Mouse (Mus musculus) cerebellum, adult 9-10 months (tissue): ENCODE results near the gene Pdzph1.

Experiments
- DNase-seq: peaks from one replicate; pipeline ENCODE4 v3.0.0; 2022

The Pdzph1 gene

DNA sequence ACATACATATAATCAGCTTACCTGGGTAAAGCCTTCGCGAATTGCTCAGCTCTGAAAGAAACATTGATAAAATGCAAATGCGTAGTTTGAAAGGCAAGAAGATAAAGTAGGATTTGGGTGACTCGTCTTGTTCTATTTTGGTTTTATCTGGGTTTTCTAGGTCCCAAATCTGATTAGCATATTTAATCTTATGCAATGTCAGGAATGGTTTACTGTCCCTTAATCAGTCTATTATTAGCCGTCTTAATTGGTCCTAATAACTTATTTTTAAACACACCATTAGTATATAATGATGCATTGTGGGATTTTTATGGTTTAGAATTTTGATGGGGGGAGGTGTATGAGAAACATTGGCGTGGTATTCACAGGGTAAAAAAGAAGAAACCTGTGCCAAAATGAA lies at the start of gene Pdzph1:
TSS of gene Pdzph1 (minus strand) at position 101 of the 400 bp plus-strand sequence.
- DNase-seq: no peak

DNA sequence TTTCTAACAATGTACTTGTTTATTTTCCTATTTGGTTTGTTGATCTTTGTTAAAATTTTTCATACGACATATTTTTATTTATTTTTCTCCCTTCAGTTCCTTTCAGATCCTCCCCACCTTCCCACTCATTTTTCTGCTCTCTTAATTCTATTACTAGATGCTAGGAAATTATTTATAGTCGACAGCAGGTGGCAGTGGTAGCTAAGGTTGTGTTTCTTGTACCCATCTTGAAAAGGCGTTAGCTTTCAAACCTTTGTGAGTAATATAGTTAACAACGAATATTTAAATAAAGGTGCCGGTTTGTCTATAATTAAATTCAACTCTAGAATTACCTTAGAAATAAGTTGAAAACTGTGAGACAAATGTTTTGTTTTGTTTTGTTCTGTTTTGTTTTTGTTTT lies 48.6 kb upstream of the Pdzph1 start:
- DNase-seq: no peak

DNA sequence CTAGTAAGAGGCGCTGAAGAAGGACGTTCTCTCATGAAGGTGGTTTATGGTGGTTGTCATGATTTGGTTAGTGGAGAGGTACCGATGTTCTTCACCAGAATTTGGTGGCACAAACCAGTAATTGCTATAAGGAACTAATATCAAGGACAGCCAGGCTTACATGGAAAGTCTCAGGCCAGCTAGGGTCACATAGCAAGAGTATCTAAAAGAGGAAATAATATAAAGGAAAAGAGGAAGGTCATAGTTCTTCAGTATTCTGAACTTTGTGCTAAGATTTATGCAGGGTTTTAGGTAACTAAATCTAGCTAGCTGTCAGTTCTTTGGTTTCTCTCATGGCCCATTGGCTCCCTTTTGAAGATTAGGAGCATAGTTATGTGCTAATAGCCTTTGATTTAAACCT lies 42.3 kb upstream of the Pdzph1 start:
- DNase-seq: no peak

DNA sequence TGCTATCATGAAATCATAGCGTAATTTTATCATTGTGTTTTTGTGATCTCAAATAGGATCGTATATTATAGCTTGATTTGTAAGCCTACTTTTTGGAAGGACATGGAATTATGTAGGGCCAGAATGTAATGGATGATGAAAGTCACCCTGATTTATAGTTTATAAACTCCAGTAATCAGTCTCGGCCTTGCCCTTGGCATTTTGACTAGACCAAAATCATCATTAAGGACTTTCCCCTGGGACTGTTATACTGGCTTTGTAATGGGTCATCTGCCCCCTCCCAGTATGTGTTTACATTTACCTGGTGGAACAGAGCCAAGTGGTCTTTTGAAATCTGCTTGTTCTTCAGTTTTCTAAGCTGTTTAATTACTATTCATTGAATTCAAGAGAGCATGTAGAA lies 35.2 kb upstream of the Pdzph1 start:
- no peak for DNase-seq

DNA sequence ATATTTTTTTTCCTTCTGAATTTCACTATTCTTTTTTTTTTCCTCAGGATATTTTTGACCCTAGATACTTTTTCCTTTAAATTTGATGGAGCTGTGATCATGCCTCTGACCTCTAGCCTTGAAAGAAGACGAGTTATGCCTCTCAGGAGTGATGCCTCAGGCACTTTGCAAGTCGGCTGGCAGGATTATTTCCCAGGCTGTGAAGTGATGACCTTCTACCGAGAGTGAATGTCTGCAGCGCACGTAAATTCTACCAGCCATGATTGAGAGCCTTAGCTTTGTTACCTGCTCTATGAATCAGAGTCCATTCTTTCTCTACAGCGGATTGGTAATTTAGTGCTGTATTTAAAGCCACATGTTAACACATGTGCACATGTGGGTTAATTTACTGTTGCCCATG lies 33.3 kb upstream of the Pdzph1 start:
- DNase-seq: no peak

DNA sequence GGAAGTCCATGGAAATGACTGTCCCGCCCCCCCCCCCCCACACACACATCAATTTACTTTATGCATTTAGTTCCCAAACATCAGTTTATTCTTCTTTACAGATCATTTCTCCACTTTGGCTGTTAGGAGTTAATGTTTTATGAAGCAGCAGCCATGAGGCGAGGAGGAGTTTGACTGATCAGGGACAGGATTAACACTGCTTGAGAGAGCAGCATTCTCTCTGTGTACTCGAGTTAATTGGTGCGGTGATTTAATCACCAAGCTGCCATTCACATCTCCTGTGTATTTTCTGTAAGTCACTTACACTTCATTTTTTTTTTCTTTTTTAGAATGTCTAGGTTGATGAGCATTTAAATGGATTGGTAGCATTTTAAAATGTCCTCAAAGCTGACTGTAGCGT lies 32.8 kb upstream of the Pdzph1 start:
- DNase-seq: no peak

DNA sequence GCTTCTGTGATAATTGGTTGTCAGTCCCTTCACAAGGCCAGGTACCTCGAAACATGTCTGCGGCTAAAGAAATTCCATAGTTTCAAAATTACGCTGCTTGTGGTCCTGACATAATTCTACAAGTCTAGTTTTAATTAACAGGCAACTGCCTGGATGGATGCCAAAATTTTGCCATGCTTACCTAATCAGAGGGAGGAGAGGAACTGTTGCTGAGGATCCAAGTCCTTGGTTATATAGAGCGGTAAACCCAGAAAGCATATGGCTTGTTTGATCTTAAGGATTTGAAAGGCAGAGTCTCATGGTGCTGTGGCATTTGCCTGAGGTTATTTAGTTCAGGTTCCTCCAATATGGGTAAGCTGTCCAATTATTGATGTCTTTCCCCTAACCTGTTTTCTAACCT lies 27.5 kb upstream of the Pdzph1 start:
- no peak for DNase-seq

DNA sequence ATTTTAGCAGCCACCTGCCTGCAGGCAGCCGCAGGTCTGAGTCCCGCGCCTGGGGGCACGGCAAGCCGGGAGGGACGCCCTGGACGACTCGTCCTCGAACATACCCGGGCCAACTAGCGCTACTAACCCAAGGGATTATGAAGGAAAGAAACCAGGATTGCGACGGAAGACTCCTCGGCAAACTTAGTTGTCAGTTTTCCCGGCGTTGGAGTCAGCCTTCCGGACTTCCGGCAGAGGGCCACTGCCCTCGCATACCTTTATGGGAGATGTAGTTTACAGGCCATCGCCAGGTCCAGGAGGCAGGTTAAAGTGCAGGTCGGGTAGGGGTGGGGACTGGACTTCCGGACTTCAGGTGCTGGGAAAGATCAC lies 21.9 kb upstream of the Pdzph1 start, which contains the start of gene Nudt12:
TSS of gene Nudt12 (minus strand) at position 282 of the 369 bp plus-strand sequence.
- peak; percentile 69 for DNase-seq

DNA sequence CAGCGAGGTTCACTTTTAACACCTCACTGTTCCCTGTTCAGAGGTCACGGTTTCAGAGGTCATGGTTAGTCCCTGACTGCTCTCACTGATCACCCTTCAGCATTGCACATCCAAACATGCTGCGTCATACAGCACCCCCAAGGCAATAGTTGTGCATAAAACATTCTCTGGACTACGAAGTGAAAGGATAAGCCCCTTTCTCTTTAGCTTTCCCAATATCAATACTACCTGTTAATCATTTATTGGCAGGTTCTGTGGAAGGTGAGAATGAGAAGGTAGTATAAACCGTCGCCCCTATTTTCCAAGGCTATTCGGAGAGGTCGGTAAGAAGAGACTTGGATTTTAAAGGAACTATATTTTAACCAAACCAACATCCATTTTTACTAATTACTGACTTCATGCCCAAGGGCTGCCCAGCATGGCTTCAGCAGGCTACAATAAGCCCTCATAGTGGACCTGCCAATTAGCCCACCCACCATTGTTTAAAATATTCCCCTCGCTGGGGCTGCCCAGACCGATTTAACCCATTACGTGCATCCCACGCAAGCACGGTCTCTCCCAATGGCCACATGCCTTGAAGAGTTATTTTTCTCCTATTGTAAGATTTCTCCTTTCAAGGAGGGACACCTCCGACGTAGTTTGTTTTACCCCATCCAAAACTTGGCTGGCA lies 21.4 kb upstream of the Pdzph1 start:
- DNase-seq: peak; percentile 10

DNA sequence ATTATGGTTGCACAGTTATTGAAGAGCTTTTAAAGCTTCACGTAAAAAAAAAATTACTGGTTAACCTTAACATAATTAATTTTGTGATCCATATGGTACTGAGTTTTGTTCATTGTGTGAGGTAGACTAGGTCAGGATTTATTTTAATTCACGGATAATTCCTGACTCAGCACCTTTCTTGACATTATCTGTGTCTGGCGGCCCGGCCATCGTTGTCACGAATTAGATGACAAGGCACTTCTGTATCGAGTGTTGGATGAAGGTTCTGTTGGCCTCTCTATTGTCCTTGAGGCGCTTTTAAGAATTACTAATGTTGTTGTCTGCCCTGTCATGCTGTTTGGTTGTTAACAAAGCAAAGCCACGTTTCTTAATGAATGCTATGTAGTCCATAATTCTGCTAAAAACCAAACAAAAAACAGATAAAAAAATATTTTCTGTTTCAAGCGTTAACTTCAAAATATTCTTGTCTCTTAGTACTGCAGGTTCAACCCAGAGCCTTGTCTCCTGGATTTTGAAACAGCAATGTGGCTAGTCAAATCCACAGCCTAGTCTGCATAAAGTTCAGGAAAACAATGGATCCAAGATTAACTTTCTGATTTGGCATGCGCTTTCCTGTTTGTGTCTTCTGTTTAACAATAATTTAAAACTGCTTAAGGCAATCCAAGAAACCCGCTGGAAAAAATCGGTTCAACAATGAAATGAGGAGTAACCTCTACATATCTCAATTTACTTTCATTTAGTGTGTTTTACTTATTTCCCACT lies 20.6 kb upstream of the Pdzph1 start:
- no peak for DNase-seq

DNA sequence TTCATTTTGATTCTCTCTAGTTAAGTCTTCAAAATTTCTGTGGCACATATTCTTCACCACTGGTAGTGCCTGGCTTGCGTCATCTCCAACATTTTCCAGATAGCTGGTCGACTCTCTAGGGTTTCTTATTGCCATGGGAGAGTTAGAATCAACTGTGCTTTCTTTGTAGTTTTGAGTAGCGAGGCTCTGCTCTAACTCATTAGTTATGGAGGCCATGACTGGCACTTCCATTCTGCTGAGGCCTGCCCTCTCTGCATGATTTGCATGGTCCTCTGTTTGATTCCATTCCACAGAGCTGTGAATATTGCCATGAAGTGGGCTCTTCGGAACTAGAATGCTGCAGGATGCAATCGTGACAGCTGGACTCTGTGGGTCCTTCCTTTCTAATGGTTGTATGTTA lies 17.9 kb downstream of the Pdzph1 start:
- DNase-seq: no peak

DNA sequence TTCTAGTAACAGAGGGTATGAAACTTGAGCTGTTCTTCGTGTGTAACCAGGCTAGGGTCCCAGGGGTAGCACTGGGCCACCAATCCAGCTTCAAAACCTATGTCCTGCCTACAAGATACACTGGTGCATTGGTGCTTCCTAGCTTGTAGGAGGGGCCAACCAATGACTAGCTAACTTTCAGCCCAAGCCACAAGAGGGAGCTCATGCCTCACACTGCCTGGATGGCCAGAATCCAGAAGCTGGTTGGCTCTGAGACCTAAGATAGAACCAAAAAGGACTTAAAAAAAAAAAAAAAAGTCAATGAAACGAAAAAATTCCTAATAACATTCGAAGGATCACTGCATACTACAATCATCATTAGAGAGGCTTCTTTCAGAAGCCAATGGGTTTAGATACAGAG lies 31.3 kb downstream of the Pdzph1 start:
- no peak for DNase-seq

DNA sequence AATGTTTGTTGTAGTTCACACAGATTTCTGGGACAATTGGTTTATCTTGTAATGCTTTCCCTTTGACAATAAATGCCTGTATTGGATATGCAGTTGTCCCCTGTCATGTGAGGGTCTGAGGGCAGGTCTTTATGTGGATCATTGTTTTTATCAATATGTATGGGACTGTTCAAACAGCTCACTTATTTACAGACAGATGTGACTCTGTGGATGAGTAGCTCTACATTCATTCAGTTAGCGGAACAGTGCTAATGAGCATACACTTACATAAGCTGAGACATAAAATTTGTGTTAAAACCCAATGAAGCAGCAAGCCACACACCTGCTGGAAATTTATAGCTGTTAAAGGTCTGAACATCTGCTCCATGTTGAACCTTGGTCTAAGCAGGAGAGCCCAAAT lies 34.1 kb downstream of the Pdzph1 start:
- DNase-seq: no peak

DNA sequence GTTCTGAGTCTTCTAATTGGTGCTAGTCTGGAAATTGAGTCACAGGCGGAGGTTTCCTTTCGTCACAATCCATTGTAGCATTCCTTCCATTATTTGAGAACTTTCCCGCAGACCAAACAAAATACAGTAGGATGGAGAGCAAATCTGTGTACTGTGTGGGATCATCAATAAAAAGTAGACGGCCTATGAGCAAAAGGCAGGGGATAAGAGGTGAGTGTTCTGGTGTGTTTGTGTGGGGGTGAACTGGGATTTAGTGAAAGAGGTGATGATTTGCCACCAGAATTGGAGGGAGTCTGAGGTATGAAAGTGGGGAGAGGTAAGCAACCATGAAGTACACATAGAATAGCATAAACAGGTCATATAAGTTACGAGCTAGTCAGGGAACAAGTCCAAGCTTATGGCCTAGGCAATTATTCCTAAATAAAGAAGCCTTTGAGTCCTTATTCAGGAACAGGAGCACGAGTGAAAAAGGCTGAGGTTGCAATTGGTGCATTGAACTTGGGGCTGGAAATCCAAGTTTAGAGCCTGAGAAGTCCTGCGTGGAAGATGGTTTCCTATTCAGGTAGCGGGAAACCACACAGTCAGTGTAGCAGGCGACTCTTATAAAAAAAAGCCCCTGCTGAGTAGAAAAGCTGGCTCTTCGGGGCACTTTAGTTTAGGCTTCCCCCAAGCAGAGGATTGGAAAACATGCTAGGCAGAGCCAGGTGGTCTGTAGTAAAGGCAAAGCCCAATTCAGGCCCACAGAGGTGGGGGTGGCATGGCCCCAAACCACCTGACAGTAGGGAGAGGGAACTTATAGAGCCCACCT lies 48.0 kb downstream of the Pdzph1 start:
- no peak for DNase-seq

DNA sequence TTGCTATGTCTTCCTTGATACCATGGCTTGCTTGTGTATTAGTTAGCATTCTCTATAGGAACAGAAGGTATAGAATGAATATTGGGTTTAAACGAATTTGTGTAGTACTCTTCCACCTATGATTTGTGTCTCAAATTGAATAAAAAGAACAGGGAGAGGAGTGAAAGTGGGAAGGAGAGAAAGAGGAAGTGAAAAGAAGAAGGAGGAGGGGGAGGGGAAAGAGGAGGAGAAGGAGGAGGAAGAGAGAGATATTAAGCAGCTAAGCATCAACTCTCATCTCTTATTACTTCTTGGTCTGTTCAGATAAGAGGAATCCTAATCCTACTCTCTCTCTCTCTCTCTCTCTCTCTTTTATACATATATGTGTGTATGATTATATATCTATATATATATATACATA lies 52.6 kb downstream of the Pdzph1 start:
- no peak for DNase-seq

DNA sequence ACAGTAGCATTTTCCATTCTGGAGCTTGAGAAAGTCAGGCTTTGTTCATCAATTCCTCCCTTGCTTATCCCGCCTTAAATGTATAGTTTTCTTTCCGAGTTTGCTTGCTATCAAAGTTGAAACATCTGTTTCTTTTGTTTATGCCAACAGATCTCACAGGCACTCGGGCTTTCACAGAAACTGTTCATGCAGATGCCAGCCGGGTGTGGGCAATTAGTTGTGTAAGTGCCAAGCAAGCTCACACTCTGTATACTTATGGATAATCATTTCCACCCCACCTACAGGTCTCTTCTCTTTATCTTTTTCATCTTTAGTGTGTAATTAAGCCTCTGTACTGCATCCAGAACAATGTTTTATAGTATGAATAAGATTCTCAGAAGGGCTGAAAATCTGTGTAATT lies 53.6 kb downstream of the Pdzph1 start:
- no peak for DNase-seq

DNA sequence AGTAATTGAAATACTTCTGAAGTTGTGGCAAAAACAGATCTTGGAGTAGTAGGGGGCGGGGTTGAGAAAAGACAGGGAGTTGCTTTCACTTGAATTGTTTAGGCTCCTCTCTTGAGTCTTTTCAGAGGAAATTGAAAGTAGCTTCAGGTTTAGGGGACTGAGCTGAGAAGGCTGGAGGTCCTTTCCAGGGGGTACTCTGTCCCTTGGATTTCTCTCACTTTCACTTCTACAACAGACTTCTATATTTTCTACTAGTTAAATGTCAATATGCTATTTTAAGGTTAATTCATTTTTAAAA lies 58.2 kb downstream of the Pdzph1 start:
- DNase-seq: no peak

DNA sequence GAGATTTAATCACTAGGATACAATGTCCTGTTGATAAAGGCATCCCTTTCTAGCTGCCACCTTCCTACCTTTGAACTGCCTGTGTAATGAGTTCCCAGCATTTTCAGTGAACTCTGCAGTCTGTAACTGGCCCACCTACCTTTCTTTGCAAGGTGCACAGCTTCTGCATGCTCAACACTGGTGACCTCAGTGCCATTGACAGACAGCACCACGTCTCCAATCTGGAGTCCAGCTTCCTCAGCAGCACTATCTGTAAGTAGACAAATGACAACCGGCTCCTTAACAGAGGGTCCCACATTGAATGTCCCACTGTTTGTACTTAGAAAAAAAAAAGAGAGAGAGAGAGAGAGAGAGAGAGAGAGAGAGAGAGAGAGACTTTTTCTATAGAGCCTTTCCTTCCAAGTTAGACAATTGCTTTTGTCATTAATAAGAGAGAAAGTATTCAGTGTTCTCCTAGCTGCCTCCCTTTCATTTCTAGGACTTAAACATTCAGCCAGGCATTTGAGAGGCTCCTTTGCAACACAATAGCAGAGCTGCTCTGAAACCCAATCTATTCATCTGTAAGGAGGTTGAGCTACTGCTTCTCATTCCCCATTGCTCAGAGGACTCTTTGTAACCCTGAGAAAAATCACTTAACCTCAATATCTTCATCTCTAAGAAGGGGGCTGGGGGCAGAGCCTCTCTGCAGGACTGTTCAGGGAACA lies 58.7 kb downstream of the Pdzph1 start:
- DNase-seq: no peak

DNA sequence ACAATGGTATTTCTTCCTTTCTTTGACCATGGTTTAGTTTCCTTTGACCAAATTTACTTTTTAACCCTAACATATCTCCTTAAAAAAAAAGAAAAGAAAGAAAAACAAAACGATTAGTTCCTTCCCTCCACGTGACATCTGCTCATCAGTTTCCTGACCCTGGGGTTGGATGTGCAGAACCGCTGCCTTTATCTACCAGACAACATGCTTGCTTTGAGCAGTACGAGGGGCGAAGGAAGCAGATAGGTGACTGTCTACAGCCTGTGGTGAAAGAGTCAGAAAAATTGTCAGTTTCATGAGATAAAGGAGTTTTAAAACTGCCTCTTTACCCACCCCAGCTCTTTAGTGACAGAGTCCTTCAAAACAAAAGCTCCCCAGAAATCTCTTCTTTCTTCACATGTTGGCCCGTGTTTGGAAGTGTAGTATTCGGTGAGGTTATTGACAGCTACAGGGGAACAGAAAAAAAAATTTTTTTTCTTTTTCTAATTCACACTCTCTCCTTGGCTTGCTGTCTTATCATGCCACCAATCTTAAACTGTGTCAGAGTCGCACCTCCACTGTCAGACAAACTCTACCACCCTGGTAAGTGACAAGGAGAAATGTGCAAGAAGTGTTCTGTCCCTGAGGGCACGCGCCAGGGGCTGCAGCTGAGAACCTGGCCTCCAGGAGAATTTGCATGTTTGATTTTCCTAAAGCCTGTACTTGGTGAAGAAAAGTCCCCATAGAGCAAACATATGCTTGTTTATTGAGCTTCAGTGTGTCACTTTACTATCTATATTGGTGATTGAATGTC lies 66.2 kb downstream of the Pdzph1 start:
- DNase-seq: no peak

DNA sequence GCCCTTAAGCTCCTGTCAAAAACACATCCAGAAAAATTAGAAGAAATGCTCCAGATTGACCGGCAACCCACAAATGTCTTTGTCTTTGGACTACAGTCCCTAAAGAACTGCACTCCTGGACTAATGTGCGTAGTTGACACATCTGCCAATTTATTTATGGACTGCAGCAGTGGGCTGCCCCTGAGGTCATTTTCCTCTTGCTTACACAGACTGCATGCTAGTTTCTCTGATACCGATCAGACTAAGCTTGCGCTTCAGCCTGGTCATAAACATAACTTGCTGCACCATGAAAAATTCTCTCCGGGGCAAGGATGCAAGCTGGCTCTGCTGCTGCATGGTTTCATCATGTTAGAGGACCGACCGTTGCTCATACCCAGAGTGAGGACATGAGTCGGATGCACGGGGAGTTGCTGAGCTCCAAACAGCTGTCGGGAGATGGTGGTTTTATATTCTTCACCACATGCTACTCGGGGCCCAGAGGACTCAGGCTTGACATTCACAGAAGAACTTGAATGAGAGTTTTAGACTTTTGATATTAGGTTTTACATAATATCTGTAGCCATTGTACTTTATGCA lies 67.2 kb downstream of the Pdzph1 start:
- DNase-seq: no peak

DNA sequence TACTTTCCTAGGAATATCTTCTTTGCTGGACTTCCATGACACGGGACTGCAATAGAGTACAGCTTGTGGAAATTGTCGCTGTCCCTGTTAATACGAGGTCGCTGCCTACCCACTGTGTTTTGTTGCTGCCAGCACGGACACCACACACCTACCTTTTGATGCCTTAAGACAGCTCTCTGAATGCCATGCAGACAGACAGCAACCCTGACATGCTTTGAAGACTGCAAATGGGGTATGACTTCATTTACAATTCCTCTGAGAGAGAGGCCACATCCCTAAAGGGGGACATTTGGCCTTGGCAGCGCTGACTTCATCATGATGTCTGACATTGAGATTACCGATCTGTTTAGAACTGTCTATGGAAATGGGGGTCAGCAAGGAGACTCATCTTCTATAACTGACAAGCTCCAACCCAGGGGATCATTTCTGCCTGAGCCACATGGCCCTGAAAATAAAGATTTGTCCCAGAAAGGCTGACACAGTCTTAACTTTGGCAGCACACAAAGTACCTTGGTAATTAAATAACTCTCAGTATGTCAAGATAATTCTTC lies 67.8 kb downstream of the Pdzph1 start:
- DNase-seq: no peak

DNA sequence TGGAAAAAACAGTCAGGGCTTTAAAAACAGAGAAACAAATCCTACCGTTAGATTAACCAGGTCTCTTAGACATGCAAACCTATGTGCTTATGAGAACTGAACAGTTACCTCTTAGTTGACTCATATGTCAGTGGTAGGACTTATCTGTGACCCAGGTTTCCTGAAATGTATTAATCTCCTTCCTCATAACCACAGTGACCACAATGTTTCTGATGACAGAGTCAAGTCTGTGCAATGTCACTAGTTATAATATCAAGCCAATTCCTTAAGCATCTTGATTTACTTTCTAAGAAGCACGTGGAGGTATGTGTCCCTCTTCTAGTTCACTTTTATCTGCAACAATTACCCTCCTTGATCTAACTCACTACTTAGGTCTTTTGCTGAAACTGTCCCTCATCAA lies 68.4 kb downstream of the Pdzph1 start:
- DNase-seq: no peak
